Mouse (Mus musculus): Measurements from ENCODE around the gene Gm6525.

DNA sequence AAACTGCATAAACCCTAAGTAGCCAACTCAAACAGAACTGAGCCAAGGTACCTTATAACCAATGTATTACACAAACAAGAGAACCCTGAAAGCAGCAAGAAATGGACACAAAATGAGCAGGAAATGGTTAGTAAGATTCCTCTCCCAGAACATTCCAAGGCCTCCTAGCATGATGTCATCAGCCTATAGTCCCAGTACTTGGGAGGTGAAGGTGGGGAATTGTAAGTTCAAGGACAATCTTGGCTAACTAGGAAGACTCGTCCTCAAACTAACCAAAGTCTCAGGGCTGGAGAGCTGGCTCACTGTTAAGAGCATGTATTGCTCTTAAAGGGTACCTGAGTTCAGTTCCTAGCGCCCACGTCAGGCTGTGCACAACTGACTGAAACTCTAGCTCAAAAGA, 24.3 kb downstream of the Gm6525 start:
- TF ChIP-seq FLI1 (IDR thresholded peaks at IDR 0.05; ENCODE audit: low read length): no peak
- no peak for TF ChIP-seq GATA1 (IDR thresholded peaks at IDR 0.05; ENCODE audit: borderline replicate concordance, low read length)
